Comparison of ENCODE assay signal across 17 mouse cellular contexts in the genomic region with DNA sequence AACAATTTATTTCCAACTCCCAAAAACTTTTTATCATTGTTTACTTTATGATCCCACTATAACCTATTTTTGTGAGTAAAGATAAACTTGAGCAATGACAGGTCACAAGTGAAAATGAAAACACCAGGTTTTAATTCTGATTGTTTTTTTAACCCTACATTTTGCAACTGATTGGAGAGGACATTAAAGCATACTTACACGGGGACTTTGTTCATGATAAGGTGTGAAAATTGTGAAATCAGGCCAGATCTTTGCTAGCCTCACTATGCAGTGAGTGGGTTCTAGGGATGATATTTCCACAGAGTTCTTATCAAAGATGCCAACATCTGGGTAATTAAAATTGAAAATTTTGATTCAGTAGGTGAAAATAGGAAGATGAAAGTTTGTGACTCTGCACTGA. TPM values are rescaled to one million over a fixed set of nuclear protein-coding genes. Genes with fewer than 3 reads are reported as not detected.
"Had no signal": no experiment of that assay in that cellular context is flagged by ENCODE, and none has a peak within 500 bp of the region (broad histone marks: within the 10 kb centered on the region; RNA-seq: fewer than 3 reads in every experiment).

No protein-coding gene starts in this region.

- H3K4me2 ChIP-seq: neural tube, embryonic 12.5 days; neural tube, embryonic 13.5 days; neural tube, embryonic 15.5 days; stomach, embryonic 15.5 days had no signal

- H3K9me3 ChIP-seq: neural tube, embryonic 12.5 days; neural tube, embryonic 13.5 days; neural tube, embryonic 15.5 days; stomach, embryonic 15.5 days had no signal

- H3K27me3 ChIP-seq: neural tube, embryonic 12.5 days; neural tube, embryonic 13.5 days; neural tube, embryonic 15.5 days; stomach, embryonic 15.5 days had no signal

- H3K9ac ChIP-seq: neural tube, embryonic 12.5 days; neural tube, embryonic 13.5 days; neural tube, embryonic 15.5 days; stomach, embryonic 15.5 days had no signal

- H3K27ac ChIP-seq: neural tube, embryonic 12.5 days; neural tube, embryonic 13.5 days; neural tube, embryonic 15.5 days; stomach, embryonic 15.5 days; stomach, postnatal 0 days had no signal

- H3K4me3 ChIP-seq: neural tube, embryonic 12.5 days; neural tube, embryonic 13.5 days; neural tube, embryonic 15.5 days; stomach, embryonic 15.5 days had no signal

- H3K4me1 ChIP-seq: neural tube, embryonic 12.5 days; neural tube, embryonic 13.5 days; neural tube, embryonic 15.5 days; stomach, embryonic 15.5 days had no signal

- H3K36me3 ChIP-seq: neural tube, embryonic 12.5 days; neural tube, embryonic 13.5 days; neural tube, embryonic 15.5 days; stomach, embryonic 15.5 days had no signal

- DNase-seq: retina, postnatal 1 day; right cerebral cortex, adult 18-20 months; right cerebral cortex, postnatal 14 days; right cerebral cortex, postnatal 25 days; right cerebral cortex, postnatal 4 days; spleen, adult 18-20 months; thymus, adult 18-20 months; thymus, adult 2 months; thymus, postnatal 14 days; thymus, postnatal 25 days; thymus, postnatal 36 days had no signal

RNA-seq across cellular contexts. Expression of a gene that starts 56.6 kb away (rescaled TPM):
- total RNA-seq: neutrophil, adult 5-6 weeks had no signal
